Comparison of ENCODE assay signal across 8 mouse cellular contexts in genomic region chr11:101082208-101083082, GRCm38 (mm10). TPM values are rescaled to one million over a fixed set of nuclear protein-coding genes. Genes with fewer than 3 reads are reported as not detected.
DNase-seq lines count a peak whose midpoint lies in the region; ATAC-seq and TF ChIP-seq lines count a peak whose summit lies in the region.

TSS of gene Coasy (plus strand) at chr11:101082565.

- under 1% methylated on average over 51 of the region's 51 CpGs for WGBS in bone marrow, adult 2 months
- WGBS in embryonic facial prominence, embryonic 15.5 days = under 1% methylated on average over 51 of the region's 51 CpGs
- under 1% methylated on average over 51 of the region's 51 CpGs for WGBS in kidney, embryonic 14.5 days
- under 1% methylated on average over 51 of the region's 51 CpGs for WGBS in limb, embryonic 15.5 days

- peak; percentile 81; the same call in 1 of the 2 replicates for TF ChIP-seq POLR2A in bone marrow, adult 2 months (IDR thresholded peaks at IDR 0.05; ENCODE audit: borderline replicate concordance, control insufficient read depth, low read depth, low read length)

- ATAC-seq in embryonic facial prominence, embryonic 15.5 days (ENCODE audit: insufficient number of reproducible peaks, low FRiP score, low TSS enrichment, low read depth) = peak; percentile 91
- peak; percentile 90 for ATAC-seq in kidney, embryonic 14.5 days (ENCODE audit: low FRiP score, low TSS enrichment)
- ATAC-seq in limb, embryonic 15.5 days (ENCODE audit: insufficient number of reproducible peaks, low FRiP score, low TSS enrichment, low read depth) = peak; percentile 88

- peak within 1 kb of the TSS; percentile 97 for H3K4me2 ChIP-seq in embryonic facial prominence, embryonic 15.5 days (replicated peaks)
- peak within 1 kb of the TSS; percentile 97 for H3K4me2 ChIP-seq in kidney, embryonic 14.5 days (replicated peaks; ENCODE audit: low read depth, low read length)
- peak within 1 kb of the TSS; percentile 94 for H3K4me2 ChIP-seq in limb, embryonic 15.5 days

- peak within 1 kb of the TSS; percentile 81 for H3K4me3 ChIP-seq in bone marrow, adult 2 months (replicated peaks; ENCODE audit: control insufficient read depth, low read depth, low read length)
- peak within 1 kb of the TSS; percentile 71 for H3K4me3 ChIP-seq in embryonic facial prominence, embryonic 15.5 days (replicated peaks)
- peak within 1 kb of the TSS; percentile 84 for H3K4me3 ChIP-seq in kidney, embryonic 14.5 days (ENCODE audit: low read length)
- H3K4me3 ChIP-seq in limb, embryonic 15.5 days = peak within 1 kb of the TSS; percentile 73

- DNase-seq in A20 (ENCODE audit: low read depth, low spot score) = peak; percentile 94
- DNase-seq in heart, adult 9 months (ENCODE audit: low spot score in 2 of 2) = peak; percentile 85 to 88
- peak; percentile 52 to 70 for DNase-seq in monocyte, adult 2 months (ENCODE audit: low read depth in 1 of 2, low spot score in 2 of 2)
- peak; percentile 81 to 83 for DNase-seq in spleen, postnatal 36 days (ENCODE audit: low spot score in 2 of 2)

- H3K4me1 ChIP-seq in bone marrow, adult 2 months (ENCODE audit: control insufficient read depth, insufficient read depth, low read length) = peaks cover 6% of the 10 kb centered on the region
- H3K4me1 ChIP-seq in embryonic facial prominence, embryonic 15.5 days = peaks cover 42% of the 10 kb centered on the region
- peaks cover 14% of the 10 kb centered on the region for H3K4me1 ChIP-seq in kidney, embryonic 14.5 days (ENCODE audit: control insufficient read depth, insufficient read depth, low read length)
- H3K4me1 ChIP-seq in limb, embryonic 15.5 days = peaks cover 46% of the 10 kb centered on the region

- H3K36me3 ChIP-seq in embryonic facial prominence, embryonic 15.5 days = peaks cover 14% of the 10 kb centered on the region; the same call in 1 of the 2 replicates
- H3K36me3 ChIP-seq in kidney, embryonic 14.5 days (ENCODE audit: control insufficient read depth, insufficient read depth, low read length) = 0 out of 2 replicates have a peak, but pooled peaks cover 6% of the 10 kb centered on the region
- H3K36me3 ChIP-seq in limb, embryonic 15.5 days = peaks cover 13% of the 10 kb centered on the region; the same call in 1 of the 2 replicates

- no peaks in the 10 kb centered on the region for H3K9me3 ChIP-seq in embryonic facial prominence, embryonic 15.5 days (replicated peaks)
- H3K9me3 ChIP-seq in kidney, embryonic 14.5 days (ENCODE audit: control insufficient read depth, low read length) = no peaks in the 10 kb centered on the region
- no peaks in the 10 kb centered on the region for H3K9me3 ChIP-seq in limb, embryonic 15.5 days

- peaks cover 38% of the 10 kb centered on the region for H3K27me3 ChIP-seq in embryonic facial prominence, embryonic 15.5 days
- peaks cover 40% of the 10 kb centered on the region for H3K27me3 ChIP-seq in kidney, embryonic 14.5 days (ENCODE audit: control insufficient read depth, insufficient read depth, low read length)
- H3K27me3 ChIP-seq in limb, embryonic 15.5 days = peaks cover 41% of the 10 kb centered on the region

- TF ChIP-seq CTCF in bone marrow, adult 2 months (IDR thresholded peaks at IDR 0.05; ENCODE audit: control insufficient read depth, insufficient read depth, low read length) = no peak

- peak within 1 kb of the TSS; percentile 82 for H3K27ac ChIP-seq in bone marrow, adult 2 months (ENCODE audit: control insufficient read depth, insufficient read depth, low read depth, low read length, poor library complexity)
- peak within 1 kb of the TSS; percentile 92 for H3K27ac ChIP-seq in embryonic facial prominence, embryonic 15.5 days (replicated peaks)
- H3K27ac ChIP-seq in kidney, embryonic 14.5 days (ENCODE audit: low read depth, low read length) = peak within 1 kb of the TSS; percentile 90
- peak within 1 kb of the TSS; percentile 92 for H3K27ac ChIP-seq in limb, embryonic 15.5 days

- peak within 1 kb of the TSS; percentile 88 for H3K9ac ChIP-seq in embryonic facial prominence, embryonic 15.5 days
- H3K9ac ChIP-seq in kidney, embryonic 14.5 days (ENCODE audit: low read depth, low read length) = peak within 1 kb of the TSS; percentile 94
- peak within 1 kb of the TSS; percentile 95 for H3K9ac ChIP-seq in limb, embryonic 15.5 days

RNA-seq across cellular contexts. Expression of gene Coasy, which starts in this region (rescaled TPM):
- polyA plus RNA-seq in bone marrow, adult 2 months (2011; ENCODE audit: insufficient read depth, insufficient read length, low replicate concordance, missing spikeins) = 11.2 and 25.5 TPM in 2 replicates
- polyA plus RNA-seq in embryonic facial prominence, embryonic 15.5 days (2015; fragmentation: Nextera tagmentation; extraction: Ambion mirVana) = 43.2 and 44.9 TPM in 2 replicates
- polyA plus RNA-seq in kidney, embryonic 14.5 days (2014; fragmentation: Nextera tagmentation; extraction: Ambion mirVana) = 42.0 and 44.9 TPM in 2 replicates
- polyA plus RNA-seq in limb, embryonic 15.5 days (2015; fragmentation: Nextera tagmentation; extraction: Ambion mirVana) = 40.3 TPM in 2 replicates

Comparison
In these comparisons a context has a peak if more than half of its experiments do, and no peak if none do; other contexts are left out.
1. Peak in every context shown above with its lines: DNase-seq, ATAC-seq, H3K4me3 ChIP-seq and H3K27ac ChIP-seq.